Mouse (Mus musculus): ENCODE data around the gene Acot3.
A peak's percentile ranks its signal among the peaks of the same experiment; 100 is the strongest.

- TF ChIP-seq CTCF (conservative IDR thresholded peaks at IDR 0.05; ENCODE audit: low read length) (peak; percentile 67), POU5F1 (IDR thresholded peaks at IDR 0.05; ENCODE audit: borderline replicate concordance, low read length) (no peak), NANOG (IDR thresholded peaks at IDR 0.05; ENCODE audit: borderline replicate concordance, low read length) (no peak)
Observed at GRCm38 (mm10) chr12:84060946-84061345, 9.0 kb downstream of the Acot3 start.
